10 mouse cellular contexts compared by ENCODE assay signal in genomic region chr10:81427804-81428506, GRCm38 (mm10). TPM values are rescaled to one million over a fixed set of nuclear protein-coding genes. Genes with fewer than 3 reads are reported as not detected.
DNase-seq lines count a peak whose midpoint lies in the region; ATAC-seq lines count a peak whose summit lies in the region.
"Had no signal": no experiment of that assay in that cellular context is flagged by ENCODE, and none has a peak within 500 bp of the region (broad histone marks: within the 10 kb centered on the region; RNA-seq: fewer than 3 reads in every experiment).

No protein-coding gene starts in this region.

- no peak overlapping the region for H3K4me3 ChIP-seq in forebrain, embryonic 12.5 days (replicated peaks)

- 78% methylated on average over 8 of the region's 8 CpGs for WGBS in forebrain, embryonic 12.5 days

- H3K4me1 ChIP-seq in forebrain, embryonic 12.5 days = peaks cover 48% of the 10 kb centered on the region

- H3K9ac ChIP-seq in forebrain, embryonic 12.5 days = no peak overlapping the region
- H3K9ac ChIP-seq: liver, embryonic 14.5 days had no signal

- no peak overlapping the region for H3K27ac ChIP-seq in forebrain, embryonic 12.5 days
- H3K27ac ChIP-seq: liver, embryonic 14.5 days had no signal

- no peaks in the 10 kb centered on the region for H3K36me3 ChIP-seq in forebrain, embryonic 12.5 days (replicated peaks)
- H3K36me3 ChIP-seq: heart, embryonic 15.5 days had no signal

- ATAC-seq in frontal cortex, adult (ENCODE audit: low TSS enrichment) = no peak
- no peak for ATAC-seq in forebrain, embryonic 12.5 days (ENCODE audit: low FRiP score)

- DNase-seq in frontal cortex, postnatal 25 days (ENCODE audit: low spot score in 2 of 2) = peak; percentile 4
- peak; percentile 6 for DNase-seq in ovary, postnatal 36 days (ENCODE audit: low spot score)
- DNase-seq in ovary, postnatal 14 days (ENCODE audit: low spot score) = no peak
- peak; percentile 62 to 70 for DNase-seq in cerebellum, postnatal 10 days
- DNase-seq in left cerebral cortex, adult 8-10 months (ENCODE audit: low spot score in 2 of 2) = peak; percentile 3 to 25
- no peak for DNase-seq in right cerebral cortex, adult 2 months (ENCODE audit: low spot score in 2 of 2)

- H3K9me3 ChIP-seq in forebrain, embryonic 12.5 days = no peaks in the 10 kb centered on the region
- H3K9me3 ChIP-seq: heart, embryonic 15.5 days had no signal

- peaks cover 70% of the 10 kb centered on the region for H3K27me3 ChIP-seq in forebrain, embryonic 12.5 days
- H3K27me3 ChIP-seq: heart, embryonic 15.5 days had no signal

- no peak overlapping the region for H3K4me2 ChIP-seq in forebrain, embryonic 12.5 days

RNA-seq across cellular contexts. Expression of gene Nfic, which starts 27.5 kb away (rescaled TPM):
- 10 to 100 TPM; 83.3 to 98.1 (median 85.4) TPM for total RNA-seq in left cerebral cortex, adult 8-10 months (2022)
- 15.3 and 16.3 TPM in 2 replicates for polyA plus RNA-seq in forebrain, embryonic 12.5 days (2016; fragmentation: Nextera tagmentation; extraction: Ambion mirVana)

RNA-seq across cellular contexts. Expression of gene Smim24, which starts 35.1 kb away (rescaled TPM):
- total RNA-seq in left cerebral cortex, adult 8-10 months (2022) = 1 to 10 TPM in 2 of 4 experiments, under 1 TPM in 2; 0.50 to 1.6 (median 0.84) TPM
- polyA plus RNA-seq in forebrain, embryonic 12.5 days (2016; fragmentation: Nextera tagmentation; extraction: Ambion mirVana) = 1.8 and 2.6 TPM in 2 replicates

RNA-seq across cellular contexts. Expression of gene Gm48552, which starts 39.1 kb away (rescaled TPM):
- total RNA-seq in left cerebral cortex, adult 8-10 months (2022) = 1 to 10 TPM; 2.5 to 3.3 (median 2.6) TPM
- polyA plus RNA-seq in forebrain, embryonic 12.5 days (2016; fragmentation: Nextera tagmentation; extraction: Ambion mirVana) = 1.4 and 2.1 TPM in 2 replicates

RNA-seq across cellular contexts. Expression of gene Gm48551, which starts 43.7 kb away (rescaled TPM):
- 1 to 10 TPM; 2.0 to 5.2 (median 4.0) TPM for total RNA-seq in left cerebral cortex, adult 8-10 months (2022)
- 4.2 and 4.6 TPM in 2 replicates for polyA plus RNA-seq in forebrain, embryonic 12.5 days (2016; fragmentation: Nextera tagmentation; extraction: Ambion mirVana)

RNA-seq across cellular contexts. Expression of gene Dohh, which starts 43.7 kb away (rescaled TPM):
- 10 to 100 TPM; 81.4 to 89.7 (median 85.5) TPM for total RNA-seq in left cerebral cortex, adult 8-10 months (2022)
- 68.1 and 68.5 TPM in 2 replicates for polyA plus RNA-seq in forebrain, embryonic 12.5 days (2016; fragmentation: Nextera tagmentation; extraction: Ambion mirVana)

Comparison
In these comparisons a context has a peak if more than half of its experiments do, and no peak if none do; other contexts are left out.
1. DNase-seq: peak in frontal cortex, postnatal 25 days (2 of 2), ovary, postnatal 36 days (single experiment), cerebellum, postnatal 10 days (2 of 2) and left cerebral cortex, adult 8-10 months (2 of 2); none in ovary, postnatal 14 days (single experiment) and right cerebral cortex, adult 2 months (0 of 2).